Mouse (Mus musculus) thymus, adult 2 months (tissue): ENCODE results near the gene Aldh3a2.
A peak's percentile ranks its signal among the peaks of the same experiment; 100 is the strongest.

Experiments
- CTCF ChIP-seq: fragments of 200-500 bp; IDR thresholded peaks from 2 replicates; pipeline ENCODE4 v1.5.1; 2012; ENCODE audit warnings: mild to moderate bottlenecking, control low read depth, low read length, moderate library complexity, borderline replicate concordance; ENCODE audit not compliant: control insufficient read depth, poor library complexity, insufficient read depth; ENCODE audit errors: extremely low read depth
- POLR2A ChIP-seq: fragments of 200-500 bp; IDR thresholded peaks from 2 replicates; pipeline ENCODE4 v1.6.1; 2012; ENCODE audit warnings: mild to moderate bottlenecking, low read length, control low read depth, moderate library complexity; ENCODE audit not compliant: control insufficient read depth, poor library complexity, insufficient read depth; ENCODE audit errors: extremely low read depth

- TF ChIP-seq CTCF = peak; percentile 36; the same call in 1 of the 2 replicates
- peak; percentile 67 for TF ChIP-seq POLR2A
These were observed 92.2 kb downstream of the Aldh3a2 start, which contains the start of gene Usp22 for GRCm38 (mm10) chr11:61174821-61175658.
